Mouse (Mus musculus) forebrain, embryonic 14.5 days (tissue): Measurements from ENCODE around the gene Ncoa4. TPM values are rescaled to one million over a fixed set of nuclear protein-coding genes. Genes with fewer than 3 reads are reported as not detected.
"Not testable (repeated sequence)": the region's sequence is repeated elsewhere in the genome, so short reads cannot be mapped to it uniquely, and the experiment has no call there.

ENCODE experiments used
- ATAC-seq: fragments of 200-750 bp; cut with Nextera tagmentation; 2 replicates; pipeline ENCODE4 v1.8.0; 2017; ENCODE audit warnings: mild to moderate bottlenecking, moderate library complexity
- DNase-seq: peaks from one replicate; pipeline ENCODE4 v3.0.0-alpha.2; 2015; ENCODE audit warnings: low spot score
- H3K27ac ChIP-seq: fragments of 300-500 bp; sonication (generic); 2 replicates; pipeline ENCODE4 v1.5.1; 2014; ENCODE audit warnings: low read depth, mild to moderate bottlenecking, control low read depth, low read length, moderate library complexity
- H3K27me3 ChIP-seq: fragments of 300-500 bp; sonication (generic); replicated peaks from 2 replicates; pipeline ENCODE4 v1.6.1; 2014; ENCODE audit warnings: low read length, control low read depth, mixed read lengths; ENCODE audit not compliant: control insufficient read depth, insufficient read depth
- H3K36me3 ChIP-seq: fragments of 300-500 bp; sonication (generic); 2 replicates; pipeline ENCODE4 v1.6.1; 2014; ENCODE audit warnings: low read length, control low read depth; ENCODE audit not compliant: control insufficient read depth, insufficient read depth
- H3K4me1 ChIP-seq: fragments of 300-500 bp; sonication (generic); 2 replicates; pipeline ENCODE4 v1.6.1; 2014; ENCODE audit warnings: antibody characterized with exemption, low read length, control low read depth; ENCODE audit not compliant: control insufficient read depth, insufficient read depth
- H3K4me2 ChIP-seq: fragments of 300-500 bp; sonication (generic); 2 replicates; pipeline ENCODE4 v1.6.1; 2014; ENCODE audit warnings: mild to moderate bottlenecking, control low read depth, low read length
- H3K4me3 ChIP-seq: fragments of 300-500 bp; sonication (generic); 2 replicates; pipeline ENCODE4 v1.5.1; 2014; ENCODE audit warnings: low read depth, low read length, control low read depth
- H3K9ac ChIP-seq: fragments of 300-500 bp; sonication (generic); 2 replicates; pipeline ENCODE4 v1.6.1; 2014; ENCODE audit warnings: mild to moderate bottlenecking, low read length, control low read depth, moderate library complexity
- H3K9me3 ChIP-seq: fragments of 300-500 bp; sonication (generic); replicated peaks from 2 replicates; pipeline ENCODE4 v1.6.1; 2016; ENCODE audit warnings: low read length, control low read depth, mixed read lengths; ENCODE audit not compliant: control insufficient read depth
- WGBS: fragments of 180-500 bp; shearing (Covaris S2); extraction: QIAGEN DNeasy Blood & Tissue Kit; methylation state at CpG from one replicate; pipeline ENCODE4 v1.1.7; 2014; 5-methylcytosine and 5-hydroxymethylcytosine counted together
- polyA plus RNA-seq: library from polyadenylated mRNA; unstranded; fragments of >200 nt; fragmentation: Nextera tagmentation; extraction: Ambion mirVana; gene quantifications from 2 replicates; pipeline ENCODE4 v1.2.1, GENCODE M21; 2014

The Ncoa4 gene
- polyA plus RNA-seq, 1 experiment from 2014 or later = 137 TPM

DNA sequence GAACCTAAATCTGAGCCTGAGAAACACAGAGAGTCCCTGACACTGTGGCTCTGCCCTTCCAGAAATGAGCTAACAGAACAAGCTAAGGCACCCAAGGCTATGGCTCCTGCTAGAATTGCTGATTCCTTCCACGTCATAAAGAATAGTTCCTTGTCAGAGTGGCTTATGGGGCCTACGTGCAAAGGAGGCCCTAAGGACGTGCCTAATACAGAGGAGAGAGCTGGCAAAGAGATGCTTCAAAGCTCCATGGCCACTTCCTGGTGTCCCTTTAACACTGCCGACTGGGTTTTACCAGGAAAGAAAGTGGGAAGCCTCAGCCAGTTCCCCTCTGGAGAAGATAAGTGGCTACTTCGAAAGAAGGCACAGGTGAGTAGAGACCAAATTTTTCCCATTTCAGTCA lies 16.9 kb downstream of the Ncoa4 start:
- not testable (repeated sequence) for H3K4me2 ChIP-seq, H3K27me3 ChIP-seq, H3K4me1 ChIP-seq, H3K9me3 ChIP-seq, H3K27ac ChIP-seq, H3K4me3 ChIP-seq, ATAC-seq, DNase-seq, H3K9ac ChIP-seq
- peaks cover 54% of the 10 kb centered on the region for H3K36me3 ChIP-seq
- 88% methylated on average over 4 of the region's 5 CpGs for WGBS

DNA sequence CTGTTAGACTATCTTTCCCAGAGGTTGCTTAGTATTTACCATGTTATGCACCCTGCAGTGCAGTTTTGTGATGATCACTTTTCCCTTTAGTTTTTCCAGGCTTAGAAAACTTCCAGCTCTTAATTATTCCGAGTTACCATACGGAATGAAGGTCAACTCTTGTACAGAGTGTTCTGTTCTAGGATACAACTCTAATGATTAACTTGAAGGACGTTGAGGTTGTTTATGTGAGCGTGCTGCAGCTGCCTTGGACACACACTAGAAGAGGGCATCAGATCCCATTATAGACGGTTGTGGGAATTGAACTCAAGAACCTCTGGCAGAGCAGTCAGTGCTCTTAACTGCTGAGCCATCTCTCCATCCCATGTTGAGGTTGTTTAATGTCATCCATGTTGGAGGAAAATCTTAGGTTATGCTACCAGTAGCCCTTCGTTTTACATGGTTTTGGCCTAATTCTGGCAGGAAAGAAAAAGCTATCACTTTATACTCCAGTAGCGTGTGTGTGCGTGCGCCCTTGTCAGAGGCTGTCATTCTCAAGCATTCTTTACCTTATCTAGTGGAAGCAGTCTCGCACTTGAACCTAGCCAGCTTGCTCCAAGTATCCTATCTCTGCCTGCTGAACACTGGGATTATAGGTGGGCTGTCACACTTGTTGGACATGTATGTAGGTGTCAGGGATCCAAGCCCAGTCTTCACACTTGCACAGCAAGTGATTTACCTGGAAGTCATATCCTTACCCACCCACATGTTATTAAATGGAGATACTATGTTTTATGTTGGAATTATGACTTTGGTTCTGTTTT lies 19.9 kb downstream of the Ncoa4 start:
- 92% methylated on average over 10 of the region's 10 CpGs for WGBS
- Histone ChIP-seq H3K4me2 (no peak overlapping the region), H3K27ac (no peak overlapping the region), H3K27me3 (no peaks in the 10 kb centered on the region), H3K9ac (no peak overlapping the region), H3K9me3 (no peaks in the 10 kb centered on the region), H3K4me1 (no peaks in the 10 kb centered on the region), H3K4me3 (no peak overlapping the region), H3K36me3 (peaks cover 65% of the 10 kb centered on the region)
- DNase-seq (no peak), ATAC-seq (no peak)

DNA sequence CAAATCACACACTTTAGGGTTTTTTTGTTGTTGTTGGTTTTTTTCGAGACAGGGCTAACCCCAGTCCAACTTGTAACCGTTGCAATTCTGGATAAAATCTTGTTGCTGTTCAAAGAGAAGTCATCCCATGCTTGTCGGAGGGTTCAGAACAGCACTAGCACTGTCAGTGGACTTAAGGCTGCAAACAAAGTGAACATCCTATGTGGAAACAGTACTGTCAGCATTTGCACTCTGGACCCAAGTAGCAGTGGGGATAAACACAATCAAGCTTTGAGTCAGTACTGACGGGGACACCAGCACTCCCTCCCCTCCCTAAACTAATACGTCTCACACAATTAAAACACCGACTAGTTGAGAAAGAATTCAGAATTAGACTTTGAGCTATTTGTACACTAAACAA lies 21.2 kb downstream of the Ncoa4 start:
- Histone ChIP-seq H3K4me3 (no peak overlapping the region), H3K9me3 (no peaks in the 10 kb centered on the region), H3K4me2 (no peak overlapping the region), H3K4me1 (no peaks in the 10 kb centered on the region), H3K27ac (no peak overlapping the region), H3K36me3 (peaks cover 67% of the 10 kb centered on the region), H3K27me3 (no peaks in the 10 kb centered on the region), H3K9ac (no peak overlapping the region)
- no peak for DNase-seq
- WGBS = 91% methylated on average over 6 of the region's 6 CpGs
- ATAC-seq = no peak

DNA sequence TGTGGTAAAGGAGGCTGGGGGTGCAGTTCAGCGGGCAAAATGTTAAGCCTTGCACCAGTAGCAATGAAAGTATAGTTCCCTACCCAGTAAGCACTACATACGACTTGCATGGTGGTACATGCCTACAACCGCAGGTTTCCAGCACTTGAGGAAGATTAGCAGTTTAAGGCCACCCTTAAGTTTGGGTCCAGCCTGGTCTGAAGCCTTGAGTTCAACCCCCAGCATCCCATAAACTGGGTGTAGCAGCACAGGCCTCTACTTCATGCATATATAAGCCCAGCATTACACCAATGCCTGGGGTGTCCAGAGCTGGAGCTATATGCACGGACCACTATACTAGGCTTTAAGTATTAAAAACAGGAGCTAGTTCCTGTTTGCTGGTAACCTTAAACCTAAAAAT lies 24.2 kb downstream of the Ncoa4 start:
- Histone ChIP-seq H3K36me3 (peaks cover 81% of the 10 kb centered on the region), H3K27ac (no peak overlapping the region), H3K27me3 (no peaks in the 10 kb centered on the region), H3K4me3 (no peak overlapping the region), H3K9me3 (no peaks in the 10 kb centered on the region), H3K4me2 (no peak overlapping the region), H3K4me1 (no peaks in the 10 kb centered on the region), H3K9ac (no peak overlapping the region)
- DNase-seq (no peak), ATAC-seq (no peak)
- WGBS = 98% methylated on average over 4 of the region's 4 CpGs

DNA sequence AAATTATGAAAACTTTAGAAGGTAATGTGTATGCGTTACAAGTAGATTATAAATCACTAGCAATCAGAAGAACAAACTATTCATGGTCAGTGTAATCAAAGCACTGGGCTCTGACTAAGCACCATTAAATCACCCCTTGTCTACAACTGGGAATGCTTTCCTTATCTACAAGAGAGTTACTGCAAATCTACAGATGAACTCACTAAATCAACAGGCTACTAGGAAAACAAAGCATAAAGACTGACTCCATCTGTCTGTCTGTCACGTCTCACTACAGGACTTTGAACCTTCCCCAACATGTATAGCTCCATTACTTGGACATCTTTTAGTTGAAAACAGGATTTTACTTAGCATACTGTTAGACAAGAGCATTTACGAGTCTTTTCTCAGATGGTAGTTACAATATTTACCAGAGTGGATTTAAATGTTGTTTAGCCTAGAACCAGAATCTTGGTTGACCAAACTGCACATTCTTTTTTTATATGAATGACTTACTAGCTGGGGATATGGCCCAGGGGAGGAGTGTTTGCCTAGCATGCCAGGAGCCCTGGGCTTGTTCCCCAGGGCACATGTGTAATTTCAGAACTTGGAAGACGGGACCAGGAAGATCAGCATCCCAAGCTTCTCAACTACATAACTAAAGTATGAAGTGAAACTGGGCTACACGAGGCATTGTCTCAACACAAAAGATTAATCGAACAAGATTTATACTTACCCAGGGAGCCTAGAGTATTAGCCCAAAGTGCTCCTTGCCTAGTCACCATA lies 31.1 kb downstream of the Ncoa4 start:
- H3K36me3 ChIP-seq = peaks cover 69% of the 10 kb centered on the region
- no peak for ATAC-seq

DNA sequence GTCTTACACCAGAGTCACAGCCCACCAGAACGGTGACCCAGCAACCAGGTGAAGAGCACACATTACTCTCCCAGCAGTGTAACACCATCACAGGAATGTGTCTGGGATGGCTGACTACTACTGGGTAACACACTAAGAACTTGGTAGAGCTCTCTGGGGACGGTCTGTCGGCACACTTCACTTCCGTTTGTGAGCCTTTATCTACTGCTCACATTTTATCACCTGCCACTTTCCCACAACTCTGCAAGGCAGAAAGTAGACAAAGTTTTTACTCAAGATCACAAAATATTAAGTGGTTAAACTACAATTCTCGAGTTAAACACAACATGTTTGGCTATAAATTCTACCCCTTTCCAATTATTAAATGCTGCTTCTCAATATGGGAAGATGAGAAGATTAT lies 32.3 kb downstream of the Ncoa4 start:
- DNase-seq = no peak
- 95% methylated on average over 5 of the region's 5 CpGs for WGBS
- no peak overlapping the region for H3K9ac ChIP-seq
- H3K4me1 ChIP-seq = no peaks in the 10 kb centered on the region
- no peaks in the 10 kb centered on the region for H3K9me3 ChIP-seq
- ATAC-seq = no peak
- H3K4me3 ChIP-seq = no peak overlapping the region
- H3K27ac ChIP-seq = no peak overlapping the region
- no peak overlapping the region for H3K4me2 ChIP-seq
- H3K27me3 ChIP-seq = no peaks in the 10 kb centered on the region
- peaks cover 69% of the 10 kb centered on the region for H3K36me3 ChIP-seq

More for the DNA sequence above, 31.1 kb downstream of the Ncoa4 start:
- Histone ChIP-seq H3K9me3 (no peaks in the 10 kb centered on the region), H3K27me3 (no peaks in the 10 kb centered on the region), H3K4me2 (no peak overlapping the region), H3K4me3 (no peak overlapping the region), H3K9ac (no peak overlapping the region), H3K4me1 (no peaks in the 10 kb centered on the region), H3K27ac (no peak overlapping the region)
- DNase-seq = no peak
- 93% methylated on average over 6 of the region's 6 CpGs for WGBS

DNA sequence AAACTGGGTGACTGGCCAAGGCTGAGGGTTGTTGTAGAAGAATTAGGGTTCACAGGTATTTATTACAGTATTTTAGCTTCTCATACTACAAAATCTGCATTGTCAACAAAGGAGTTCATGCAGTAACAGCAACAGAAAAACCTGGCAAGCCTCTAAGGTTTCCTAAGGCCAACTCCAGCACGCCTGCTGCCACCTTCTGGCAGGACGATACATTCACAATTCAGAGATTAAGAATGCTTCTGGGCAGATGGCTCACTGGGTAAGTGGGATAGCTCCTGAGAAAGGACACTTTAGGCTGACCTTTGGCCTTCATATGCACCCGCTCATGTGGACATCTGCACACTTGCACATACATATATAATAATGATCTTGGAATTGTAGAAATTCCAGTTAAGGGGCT lies 32.8 kb downstream of the Ncoa4 start:
- no peaks in the 10 kb centered on the region for H3K9me3 ChIP-seq
- ATAC-seq (no peak), DNase-seq (peak; percentile 72)
- H3K4me3 ChIP-seq = no peak overlapping the region
- no peak overlapping the region for H3K4me2 ChIP-seq
- peaks cover 69% of the 10 kb centered on the region for H3K36me3 ChIP-seq
- WGBS = 45% methylated on average over 3 of the region's 3 CpGs
- H3K9ac ChIP-seq = no peak overlapping the region
- no peak overlapping the region for H3K27ac ChIP-seq
- no peaks in the 10 kb centered on the region for H3K4me1 ChIP-seq
- no peaks in the 10 kb centered on the region for H3K27me3 ChIP-seq

DNA sequence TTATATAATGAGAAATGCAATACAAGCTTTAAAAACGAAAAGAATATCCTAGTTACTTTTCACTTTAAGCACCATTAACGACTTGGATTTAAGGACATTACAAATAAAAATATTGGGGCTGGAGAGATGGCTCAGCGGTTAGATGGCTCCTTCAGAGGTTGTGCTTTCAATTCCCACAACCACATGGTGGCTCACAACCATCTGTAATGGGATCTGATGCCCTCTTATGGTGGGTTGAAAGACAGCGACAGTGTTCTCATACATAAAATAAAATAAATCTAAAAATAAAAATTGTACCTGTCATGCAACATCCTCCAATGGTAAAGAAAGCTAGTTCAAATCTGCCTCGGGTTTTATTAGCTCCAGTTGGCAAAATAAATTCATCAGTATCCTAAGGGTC lies 33.9 kb downstream of the Ncoa4 start:
- H3K9me3 ChIP-seq, H3K4me2 ChIP-seq, DNase-seq, H3K4me3 ChIP-seq, H3K4me1 ChIP-seq, H3K27me3 ChIP-seq, ATAC-seq, H3K27ac ChIP-seq, H3K9ac ChIP-seq: not testable (repeated sequence)
- H3K36me3 ChIP-seq = peaks cover 67% of the 10 kb centered on the region
- WGBS = 89% methylated on average over 5 of the region's 5 CpGs

DNA sequence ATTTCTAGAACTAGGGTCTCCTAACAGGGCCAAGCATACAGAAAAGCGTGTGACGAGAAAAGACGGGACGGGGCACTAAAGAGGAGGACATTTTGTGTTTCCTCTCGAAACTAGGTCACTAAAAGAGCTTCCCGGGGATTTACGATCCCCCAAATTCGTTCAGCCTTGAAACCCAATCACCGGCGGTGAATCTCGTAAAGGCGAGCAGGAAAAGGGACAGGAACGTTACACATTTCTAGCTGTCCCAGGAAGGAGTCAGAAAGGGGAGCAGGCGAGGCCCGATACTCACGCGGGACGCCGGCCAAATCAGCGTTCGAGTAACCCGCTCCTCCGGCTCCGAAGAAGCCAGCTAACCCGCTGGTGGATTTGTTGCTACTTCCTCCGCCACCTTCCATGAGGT lies 41.7 kb downstream of the Ncoa4 start:
- ATAC-seq = peak; percentile 13; the same call in 1 of the 2 replicates
- no peaks in the 10 kb centered on the region for H3K9me3 ChIP-seq
- DNase-seq = peak; percentile 23
- no peaks in the 10 kb centered on the region for H3K27me3 ChIP-seq
- peak overlapping the region; percentile 93 for H3K4me3 ChIP-seq
- H3K9ac ChIP-seq = peak overlapping the region; percentile 95
- H3K27ac ChIP-seq = no peak overlapping the region
- peaks cover 21% of the 10 kb centered on the region for H3K4me1 ChIP-seq
- WGBS = under 1% methylated on average over 24 of the region's 26 CpGs
- peak overlapping the region; percentile 65 for H3K4me2 ChIP-seq
- H3K36me3 ChIP-seq = peaks cover 22% of the 10 kb centered on the region
